23 mouse cellular contexts compared by ENCODE assay signal in genomic region chrX:129777404-129777962, GRCm38 (mm10). TPM values are rescaled to one million over a fixed set of nuclear protein-coding genes. Genes with fewer than 3 reads are reported as not detected.
DNase-seq lines count a peak whose midpoint lies in the region; ATAC-seq lines count a peak whose summit lies in the region.
"Had no signal": no experiment of that assay in that cellular context is flagged by ENCODE, and none has a peak within 500 bp of the region (broad histone marks: within the 10 kb centered on the region; RNA-seq: fewer than 3 reads in every experiment).

No protein-coding gene starts in this region.

- no peaks in the 10 kb centered on the region for H3K4me1 ChIP-seq in liver, embryonic 12.5 days
- H3K4me1 ChIP-seq: embryonic facial prominence, embryonic 13.5 days; embryonic facial prominence, embryonic 15.5 days; forebrain, embryonic 10.5 days had no signal

- H3K36me3 ChIP-seq in liver, embryonic 12.5 days, result no peaks in the 10 kb centered on the region
- H3K36me3 ChIP-seq: embryonic facial prominence, embryonic 13.5 days; embryonic facial prominence, embryonic 15.5 days; forebrain, embryonic 10.5 days; forebrain, embryonic 12.5 days had no signal

- no peaks in the 10 kb centered on the region for H3K9me3 ChIP-seq in liver, embryonic 12.5 days (replicated peaks)
- H3K9me3 ChIP-seq: embryonic facial prominence, embryonic 13.5 days; embryonic facial prominence, embryonic 15.5 days; forebrain, embryonic 10.5 days; forebrain, embryonic 12.5 days had no signal

- WGBS in liver, embryonic 12.5 days (ENCODE audit: insufficient replicate concordance), result 48% methylated on average over 4 of the region's 4 CpGs

- DNase-seq in 416B (ENCODE audit: low read depth), result peak; percentile 48
- peak; percentile 6 for DNase-seq in MEL-GATA-1-ER (ENCODE audit: extremely low read depth, low read depth)
- DNase-seq in heart, adult 11 months, result no peak
- no peak for DNase-seq in layer of hippocampus, adult 11-12 months (ENCODE audit: low spot score)
- DNase-seq: adrenal gland, adult 2 months; adrenal gland, postnatal 10 days; adrenal gland, postnatal 25 days; cerebellum, adult 11-12 months; cerebellum, adult 2 months; cerebellum, adult 9-10 months; cerebellum, postnatal 10 days; cerebellum, postnatal 25 days; embryo, embryonic 11 days had no signal

- H3K9ac ChIP-seq in liver, embryonic 12.5 days, result no peak overlapping the region
- H3K9ac ChIP-seq: embryonic facial prominence, embryonic 13.5 days; embryonic facial prominence, embryonic 15.5 days; forebrain, embryonic 12.5 days had no signal

- peak; percentile 33; the same call in 1 of the 2 replicates for ATAC-seq in granulocyte monocyte progenitor cell, adult 5-6 weeks (replicated peaks; ENCODE audit: poor library complexity, severe bottlenecking)
- ATAC-seq in megakaryocyte progenitor cell, adult 5-6 weeks (replicated peaks; ENCODE audit: poor library complexity), result peak; percentile 53
- no peak for ATAC-seq in liver, embryonic 12.5 days
- ATAC-seq: forebrain, embryonic 14.5 days; forebrain, embryonic 16.5 days had no signal

- H3K4me3 ChIP-seq in liver, embryonic 12.5 days, result no peak overlapping the region
- H3K4me3 ChIP-seq: embryonic facial prominence, embryonic 13.5 days; embryonic facial prominence, embryonic 15.5 days; erythroblast, embryonic 14.5 days; forebrain, embryonic 10.5 days; forebrain, embryonic 12.5 days had no signal

- no peak overlapping the region for H3K4me2 ChIP-seq in liver, embryonic 12.5 days
- H3K4me2 ChIP-seq: embryonic facial prominence, embryonic 13.5 days; embryonic facial prominence, embryonic 15.5 days; forebrain, embryonic 12.5 days had no signal

- H3K27me3 ChIP-seq in liver, embryonic 12.5 days (replicated peaks), result no peaks in the 10 kb centered on the region
- H3K27me3 ChIP-seq: embryonic facial prominence, embryonic 13.5 days; embryonic facial prominence, embryonic 15.5 days; forebrain, embryonic 12.5 days had no signal

- H3K27ac ChIP-seq in liver, embryonic 12.5 days, result no peak overlapping the region
- H3K27ac ChIP-seq: embryonic facial prominence, embryonic 13.5 days; embryonic facial prominence, embryonic 15.5 days; forebrain, embryonic 10.5 days; forebrain, embryonic 12.5 days had no signal

RNA-seq across cellular contexts. Expression of gene Diaph2, which starts 27.9 kb away (rescaled TPM):
- total RNA-seq in granulocyte monocyte progenitor cell, adult 5-6 weeks (2014; fragmentation: Nextera tagmentation), result 33.7 and 34.0 TPM in 2 replicates
- 10.9 and 17.8 TPM in 2 replicates for total RNA-seq in granulocyte monocyte progenitor cell, adult 5-6 weeks (2017)
- 39.7 and 39.8 TPM in 2 replicates for total RNA-seq in megakaryocyte progenitor cell, adult 5-6 weeks (2015)
- 16.2 and 18.7 TPM in 2 replicates for total RNA-seq in megakaryocyte progenitor cell, adult 5-6 weeks (2017)
- 1.5 and 1.7 TPM in 2 replicates for polyA plus RNA-seq in liver, embryonic 12.5 days (2016; fragmentation: Nextera tagmentation; extraction: Ambion mirVana)
- polyA plus RNA-seq: erythroblast, embryonic 14.5 days had no signal

Comparison
In these comparisons a context has a peak if more than half of its experiments do, and no peak if none do; other contexts are left out.
1. DNase-seq: peak in 416B (single experiment) and MEL-GATA-1-ER (single experiment); none in heart, adult 11 months (single experiment) and layer of hippocampus, adult 11-12 months (single experiment).